Mouse (Mus musculus) hindbrain, embryonic 14.5 days (tissue): ENCODE measurements around the gene Nudt14. TPM values are rescaled to one million over a fixed set of nuclear protein-coding genes. Genes with fewer than 3 reads are reported as not detected.

Experiments used
- ATAC-seq: fragments of 200-750 bp; cut with Nextera tagmentation; 2 replicates; pipeline ENCODE4 v1.8.0; 2017; ENCODE audit warnings: moderate number of reproducible peaks, mild to moderate bottlenecking, moderate TSS enrichment, moderate library complexity; ENCODE audit not compliant: low FRiP score
- DNase-seq: peaks from one replicate; pipeline ENCODE4 v3.0.0-alpha.2; 2015; ENCODE audit warnings: low spot score
- H3K27ac ChIP-seq: fragments of 300-500 bp; sonication (generic); 2 replicates; pipeline ENCODE4 v1.5.1; 2014; ENCODE audit warnings: mild to moderate bottlenecking, moderate library complexity
- H3K27me3 ChIP-seq: fragments of 300-500 bp; sonication (generic); 2 replicates; pipeline ENCODE4 v1.6.1; 2014; ENCODE audit warnings: mild to moderate bottlenecking, low read length, mixed read lengths; ENCODE audit not compliant: control insufficient read depth, insufficient read depth
- H3K36me3 ChIP-seq: fragments of 300-500 bp; sonication (generic); replicated peaks from 2 replicates; pipeline ENCODE4 v1.6.1; 2014; ENCODE audit not compliant: control insufficient read depth, insufficient read depth
- H3K4me1 ChIP-seq: fragments of 300-500 bp; sonication (generic); replicated peaks from 2 replicates; pipeline ENCODE4 v1.6.1; 2014; ENCODE audit warnings: antibody characterized with exemption, low read length, mixed read lengths; ENCODE audit not compliant: control insufficient read depth, insufficient read depth
- H3K4me2 ChIP-seq: fragments of 300-500 bp; sonication (generic); replicated peaks from 2 replicates; pipeline ENCODE4 v1.6.1; 2014; ENCODE audit warnings: mild to moderate bottlenecking, moderate library complexity
- H3K4me3 ChIP-seq: fragments of 300-500 bp; sonication (generic); replicated peaks from 2 replicates; pipeline ENCODE4 v1.5.1; 2014; ENCODE audit warnings: mild to moderate bottlenecking, low read length
- H3K9ac ChIP-seq: fragments of 300-500 bp; sonication (generic); 2 replicates; pipeline ENCODE4 v1.6.1; 2014
- H3K9me3 ChIP-seq: fragments of 300-500 bp; sonication (generic); 2 replicates; pipeline ENCODE4 v1.6.1; 2016; ENCODE audit warnings: low read length; ENCODE audit not compliant: control insufficient read depth
- WGBS: fragments of 180-500 bp; shearing (Covaris S2); extraction: QIAGEN DNeasy Blood & Tissue Kit; methylation state at CpG from one replicate; pipeline ENCODE4 v1.1.7; 2014; 5-methylcytosine and 5-hydroxymethylcytosine counted together
- polyA plus RNA-seq: library from polyadenylated mRNA; unstranded; fragments of >200 nt; fragmentation: Nextera tagmentation; extraction: Ambion mirVana; gene quantifications from 2 replicates; pipeline ENCODE4 v1.2.1, GENCODE M21; 2014

The Nudt14 gene
- polyA plus RNA-seq, 1 experiment from 2014 or later: 70.1 TPM

GRCm38 (mm10) chr12:112951150-112951842 is 9.4 kb upstream of the Nudt14 start:
- Histone ChIP-seq H3K27me3 (no peaks in the 10 kb centered on the region), H3K4me2 (peak overlapping the region; percentile 85), H3K36me3 (no peaks in the 10 kb centered on the region), H3K27ac (peak overlapping the region; percentile 92), H3K9ac (peak overlapping the region; percentile 87), H3K4me3 (no peak overlapping the region), H3K9me3 (no peaks in the 10 kb centered on the region), H3K4me1 (peaks cover 22% of the 10 kb centered on the region)
- DNase-seq (no peak), ATAC-seq (no peak)
- 18% methylated on average over 7 of the region's 7 CpGs for whole genome bisulfite sequencing

- Histone ChIP-seq H3K27me3 (no peaks in the 10 kb centered on the region), H3K4me3 (peak overlapping the region; percentile 54), H3K9me3 (no peaks in the 10 kb centered on the region), H3K4me2 (peak overlapping the region; percentile 85), H3K36me3 (no peaks in the 10 kb centered on the region), H3K27ac (peak overlapping the region; percentile 92), H3K9ac (peak overlapping the region; percentile 87), H3K4me1 (peaks cover 22% of the 10 kb centered on the region)
- no peak for DNase-seq
- 12% methylated on average over 6 of the region's 6 CpGs for WGBS
- peak; percentile 31 for ATAC-seq
Measured at GRCm38 (mm10) chr12:112950761-112951129, 8.8 kb upstream of the Nudt14 start.

GRCm38 (mm10) chr12:112950040-112950760 is 8.3 kb upstream of the Nudt14 start:
- DNase-seq: peak; percentile 94

GRCm38 (mm10) chr12:112947307-112947706 is 5.4 kb upstream of the Nudt14 start:
- 27% methylated on average over 4 of the region's 4 CpGs for WGBS
- H3K9me3 ChIP-seq: no peaks in the 10 kb centered on the region
- no peak overlapping the region for H3K27ac ChIP-seq
- no peak overlapping the region for H3K4me2 ChIP-seq
- peaks cover 22% of the 10 kb centered on the region for H3K4me1 ChIP-seq
- no peaks in the 10 kb centered on the region for H3K27me3 ChIP-seq
- no peak overlapping the region for H3K9ac ChIP-seq
- DNase-seq: no peak
- no peak for ATAC-seq
- H3K4me3 ChIP-seq: no peak overlapping the region
- H3K36me3 ChIP-seq: no peaks in the 10 kb centered on the region

More at GRCm38 (mm10) chr12:112950040-112950760, 8.3 kb upstream of the Nudt14 start:
- H3K9ac ChIP-seq: peak overlapping the region; percentile 87
- WGBS: under 1% methylated on average over 58 of the region's 58 CpGs
- H3K4me1 ChIP-seq: peaks cover 22% of the 10 kb centered on the region
- H3K27me3 ChIP-seq: no peaks in the 10 kb centered on the region
- H3K27ac ChIP-seq: peak overlapping the region; percentile 92
- no peaks in the 10 kb centered on the region for H3K9me3 ChIP-seq
- ATAC-seq: peak; percentile 93
- H3K4me3 ChIP-seq: peak overlapping the region; percentile 54
- H3K4me2 ChIP-seq: peak overlapping the region; percentile 85
- no peaks in the 10 kb centered on the region for H3K36me3 ChIP-seq

GRCm38 (mm10) chr12:112943669-112944068 is 1.7 kb upstream of the Nudt14 start:
- 92% methylated on average over 2 of the region's 2 CpGs for WGBS
- Histone ChIP-seq H3K4me3 (no peak overlapping the region), H3K9me3 (no peaks in the 10 kb centered on the region), H3K27me3 (no peaks in the 10 kb centered on the region), H3K27ac (no peak overlapping the region), H3K9ac (no peak overlapping the region), H3K36me3 (no peaks in the 10 kb centered on the region), H3K4me2 (no peak overlapping the region), H3K4me1 (peaks cover 25% of the 10 kb centered on the region)
- DNase-seq: no peak
- no peak for ATAC-seq

GRCm38 (mm10) chr12:112941156-112941775 is 658 bp downstream of the Nudt14 start:
- Histone ChIP-seq H3K4me3 (peak overlapping the region; percentile 63), H3K4me1 (peaks cover 25% of the 10 kb centered on the region), H3K9ac (peak overlapping the region; percentile 79), H3K4me2 (peak overlapping the region; percentile 70), H3K9me3 (no peaks in the 10 kb centered on the region), H3K27me3 (no peaks in the 10 kb centered on the region), H3K36me3 (no peaks in the 10 kb centered on the region), H3K27ac (no peak overlapping the region)
- 42% methylated on average over 10 of the region's 10 CpGs for WGBS
- no peak for ATAC-seq
- no peak for DNase-seq

GRCm38 (mm10) chr12:112940710-112941109 is 1.2 kb downstream of the Nudt14 start:
- ATAC-seq (no peak), DNase-seq (no peak)
- Histone ChIP-seq H3K36me3 (no peaks in the 10 kb centered on the region), H3K9me3 (no peaks in the 10 kb centered on the region), H3K4me3 (no peak overlapping the region), H3K9ac (0 out of 2 replicates have a peak overlapping the region, but pooled peaks have one; percentile 79), H3K27me3 (no peaks in the 10 kb centered on the region), H3K4me2 (peak overlapping the region; percentile 70; the same call in 1 of the 2 replicates), H3K27ac (no peak overlapping the region), H3K4me1 (peaks cover 25% of the 10 kb centered on the region)
- WGBS: 72% methylated on average over 9 of the region's 9 CpGs

- no peak overlapping the region for H3K4me3 ChIP-seq
- no peaks in the 10 kb centered on the region for H3K36me3 ChIP-seq
- no peak overlapping the region for H3K27ac ChIP-seq
- H3K27me3 ChIP-seq: no peaks in the 10 kb centered on the region
- no peak overlapping the region for H3K4me2 ChIP-seq
- H3K9me3 ChIP-seq: no peaks in the 10 kb centered on the region
- H3K4me1 ChIP-seq: peaks cover 25% of the 10 kb centered on the region
- ATAC-seq (no peak), DNase-seq (no peak)
- H3K9ac ChIP-seq: no peak overlapping the region
- 88% methylated on average over 4 of the region's 4 CpGs for WGBS
Measured at GRCm38 (mm10) chr12:112940238-112940637, 1.7 kb downstream of the Nudt14 start.

- H3K4me3 ChIP-seq: no peak overlapping the region
- H3K27ac ChIP-seq: no peak overlapping the region
- H3K9me3 ChIP-seq: no peaks in the 10 kb centered on the region
- WGBS: 63% methylated on average over 10 of the region's 10 CpGs
- ATAC-seq: no peak
- no peaks in the 10 kb centered on the region for H3K36me3 ChIP-seq
- no peak for DNase-seq
- peaks cover 25% of the 10 kb centered on the region for H3K4me1 ChIP-seq
- no peaks in the 10 kb centered on the region for H3K27me3 ChIP-seq
- H3K9ac ChIP-seq: no peak overlapping the region
- no peak overlapping the region for H3K4me2 ChIP-seq
Measured at GRCm38 (mm10) chr12:112938873-112939565, 2.9 kb downstream of the Nudt14 start.
